In the genomic region with DNA sequence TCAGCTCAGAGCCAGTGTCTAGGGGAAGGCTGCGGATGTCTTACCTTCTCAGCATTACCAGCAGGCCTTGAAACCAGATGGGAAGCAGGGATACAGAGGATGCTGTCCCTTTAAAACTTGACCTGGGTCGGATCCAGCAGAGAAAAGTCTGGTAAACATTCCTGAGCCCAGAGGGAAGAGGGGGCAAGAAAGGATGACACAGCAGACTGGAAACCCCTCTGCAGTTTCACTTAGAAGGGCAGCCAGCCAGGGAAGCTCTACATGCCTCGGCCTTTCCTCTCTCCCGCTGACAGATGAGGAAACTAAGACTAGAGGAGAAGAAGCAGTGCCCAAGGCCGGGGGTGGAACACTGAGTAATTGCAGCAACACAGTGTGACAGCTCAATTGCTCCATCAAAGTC, we compare ENCODE assay signal across 10 mouse cellular contexts. TPM values are rescaled to one million over a fixed set of nuclear protein-coding genes. Genes with fewer than 3 reads are reported as not detected.
DNase-seq lines count a peak whose midpoint lies in the region; ATAC-seq and TF ChIP-seq lines count a peak whose summit lies in the region.
"Had no signal": no experiment of that assay in that cellular context is flagged by ENCODE, and none has a peak within 500 bp of the region (broad histone marks: within the 10 kb centered on the region; RNA-seq: fewer than 3 reads in every experiment).

No protein-coding gene starts in this region.

- H3K9me3 ChIP-seq in liver, embryonic 11.5 days (ENCODE audit: control insufficient read depth, low read length), result no peaks in the 10 kb centered on the region

- no peaks in the 10 kb centered on the region for H3K27me3 ChIP-seq in liver, adult 2 months (ENCODE audit: control insufficient read depth, insufficient read depth, low read length)
- no peaks in the 10 kb centered on the region; the same call in 1 of the 2 replicates for H3K27me3 ChIP-seq in liver, embryonic 11.5 days (replicated peaks; ENCODE audit: control insufficient read depth, insufficient read depth, low read length)

- peaks cover 20% of the 10 kb centered on the region for H3K4me1 ChIP-seq in liver, adult 2 months (ENCODE audit: control insufficient read depth, insufficient read depth, low read length)
- peaks cover 14% of the 10 kb centered on the region for H3K4me1 ChIP-seq in liver, embryonic 11.5 days (replicated peaks; ENCODE audit: control insufficient read depth, insufficient read depth, low read length)
- H3K4me1 ChIP-seq in bone marrow macrophage, adult 2 months (ENCODE audit: control insufficient read depth, insufficient read depth, low read length), result peaks cover 44% of the 10 kb centered on the region

- WGBS in liver, adult 2 months, result 21% methylated on average over 5 of the region's 5 CpGs
- 60% methylated on average over 5 of the region's 5 CpGs for WGBS in liver, embryonic 11.5 days

- H3K36me3 ChIP-seq in liver, adult 2 months (ENCODE audit: control insufficient read depth, insufficient read depth, low read length), result no peaks in the 10 kb centered on the region
- no peaks in the 10 kb centered on the region for H3K36me3 ChIP-seq in liver, embryonic 11.5 days (ENCODE audit: control insufficient read depth, insufficient read depth, low read length)

- no peaks in the 10 kb centered on the region; the same call in 1 of the 2 replicates for H3K79me2 ChIP-seq in liver, adult 2 months (ENCODE audit: control insufficient read depth, insufficient read depth, low read length)

- DNase-seq in heart, adult 11 months, result peak; percentile 94
- no peak for DNase-seq in heart, adult 8-10 months (ENCODE audit: low spot score)
- DNase-seq in liver, adult 2 months (ENCODE audit: extremely low read depth, low read depth, low spot score), result peak; percentile 41
- DNase-seq in liver, embryonic 11.5 days (ENCODE audit: low spot score), result no peak
- DNase-seq in kidney, postnatal 10 days, result peak; percentile 48
- DNase-seq in layer of hippocampus, adult 2 months (ENCODE audit: low spot score in 2 of 2), result no peak
- DNase-seq: liver had no signal

- no peak for ATAC-seq in liver, embryonic 11.5 days (replicated peaks; ENCODE audit: low FRiP score)
- ATAC-seq in CD4-positive, CD25-positive, alpha-beta regulatory T cell, adult 4 months, result no peak

- no peak overlapping the region for H3K27ac ChIP-seq in liver, adult 2 months (replicated peaks; ENCODE audit: insufficient read depth, low read depth, low read length)
- no peak overlapping the region for H3K27ac ChIP-seq in liver, embryonic 11.5 days (ENCODE audit: low read depth, low read length)
- peak overlapping the region; percentile 30 for H3K27ac ChIP-seq in bone marrow macrophage, adult 2 months (ENCODE audit: insufficient read depth, low read depth, low read length)
- H3K27ac ChIP-seq in layer of hippocampus, adult 2 months, result no peak overlapping the region

- no peak for TF ChIP-seq POLR2A in liver, adult 2 months (IDR thresholded peaks at IDR 0.05; ENCODE audit: extremely low read depth, insufficient read depth, low read length)
- TF ChIP-seq POLR2A in bone marrow macrophage, adult 2 months (IDR thresholded peaks at IDR 0.05; ENCODE audit: borderline replicate concordance, low read depth, low read length), result no peak

- H3K9ac ChIP-seq in liver, adult 2 months (ENCODE audit: low read depth, low read length), result no peak overlapping the region; the same call in 1 of the 2 replicates
- H3K9ac ChIP-seq in liver, embryonic 11.5 days (ENCODE audit: low read depth, low read length), result no peak overlapping the region

- H3K4me3 ChIP-seq in liver, adult 2 months (ENCODE audit: insufficient read depth, low read depth, low read length), result no peak overlapping the region
- no peak overlapping the region for H3K4me3 ChIP-seq in liver, embryonic 11.5 days (ENCODE audit: low read depth, low read length)
- no peak overlapping the region for H3K4me3 ChIP-seq in bone marrow macrophage, adult 2 months (ENCODE audit: insufficient read depth, low read length)
- H3K4me3 ChIP-seq in layer of hippocampus, adult 2 months, result no peak overlapping the region

- no peak overlapping the region for H3K4me2 ChIP-seq in liver, embryonic 11.5 days

- TF ChIP-seq CTCF in liver, adult 2 months (IDR thresholded peaks at IDR 0.05; ENCODE audit: low read depth, low read length), result no peak
- TF ChIP-seq CTCF in bone marrow macrophage, adult 2 months (IDR thresholded peaks at IDR 0.05; ENCODE audit: low read depth, low read length), result no peak
- no peak for TF ChIP-seq CTCF in layer of hippocampus, adult 2 months (conservative IDR thresholded peaks at IDR 0.05)

RNA-seq across cellular contexts. Expression of a gene that starts 3.6 kb away (rescaled TPM):
- 100 to 1,000 TPM; 111 to 152 (median 131) TPM for total RNA-seq in heart, adult 8-10 months (2022)
- 178 TPM in 2 replicates for total RNA-seq in liver, adult 2 months (2014; rRNA removed)
- 1,040 and 1,373 TPM in 2 replicates for polyA plus RNA-seq in liver, adult 2 months (2012; rRNA removed)
- 54.2 and 59.8 TPM in 2 replicates for polyA plus RNA-seq in liver, embryonic 11.5 days (2014; fragmentation: Nextera tagmentation; extraction: Ambion mirVana)
- polyA plus RNA-seq in bone marrow macrophage, adult 2 months (2012; ENCODE audit: insufficient read depth, insufficient read length, missing spikeins), result 497 and 521 TPM in 2 replicates
- polyA plus RNA-seq in CD4-positive, CD25-positive, alpha-beta regulatory T cell, adult 4 months (2017; shearing (Covaris generic)), result 10 to 100 TPM; 24.5 to 27.4 TPM
- total RNA-seq in layer of hippocampus, adult 2 months (2021), result 10 to 100 TPM; 17.9 to 20.3 TPM

RNA-seq across cellular contexts. Expression of a gene that starts 32.2 kb away (rescaled TPM):
- 100 to 1,000 TPM; 132 to 152 (median 141) TPM for total RNA-seq in heart, adult 8-10 months (2022)
- total RNA-seq in liver, adult 2 months (2014; rRNA removed), result 11.2 and 15.3 TPM in 2 replicates
- 35.4 and 38.0 TPM in 2 replicates for polyA plus RNA-seq in liver, adult 2 months (2012; rRNA removed)
- polyA plus RNA-seq in liver, embryonic 11.5 days (2014; fragmentation: Nextera tagmentation; extraction: Ambion mirVana), result 23.1 and 26.2 TPM in 2 replicates
- 261 and 268 TPM in 2 replicates for polyA plus RNA-seq in bone marrow macrophage, adult 2 months (2012; ENCODE audit: insufficient read depth, insufficient read length, missing spikeins)
- polyA plus RNA-seq in CD4-positive, CD25-positive, alpha-beta regulatory T cell, adult 4 months (2017; shearing (Covaris generic)), result 10 to 100 TPM; 49.7 to 55.4 TPM
- total RNA-seq in layer of hippocampus, adult 2 months (2021), result 10 to 100 TPM; 14.8 to 15.3 TPM

RNA-seq across cellular contexts. Expression of a gene that starts 35.8 kb away (rescaled TPM):
- total RNA-seq in heart, adult 8-10 months (2022), result 10 to 100 TPM; 60.5 to 89.6 (median 75.4) TPM
- 0.07 and 0.09 TPM in 2 replicates for total RNA-seq in liver, adult 2 months (2014; rRNA removed)
- polyA plus RNA-seq in liver, adult 2 months (2012; rRNA removed), result 0.15 and 0.16 TPM in 2 replicates
- polyA plus RNA-seq in liver, embryonic 11.5 days (2014; fragmentation: Nextera tagmentation; extraction: Ambion mirVana), result 0.34 and 0.45 TPM in 2 replicates
- polyA plus RNA-seq in bone marrow macrophage, adult 2 months (2012; ENCODE audit: insufficient read depth, insufficient read length, missing spikeins), result not detected in 2 replicates
- polyA plus RNA-seq in CD4-positive, CD25-positive, alpha-beta regulatory T cell, adult 4 months (2017; shearing (Covaris generic)), result not detected
- total RNA-seq in layer of hippocampus, adult 2 months (2021), result 100 to 1,000 TPM in 1 of 2 experiments, 10 to 100 TPM in 1; 99.2 to 101 TPM
- total RNA-seq: granulocyte monocyte progenitor cell, adult 5-6 weeks had no signal

Comparison
In these comparisons a context has a peak if more than half of its experiments do, and no peak if none do; other contexts are left out.
1. DNase-seq: peak in heart, adult 11 months (single experiment), liver, adult 2 months (single experiment) and kidney, postnatal 10 days (single experiment); none in heart, adult 8-10 months (single experiment), liver, embryonic 11.5 days (single experiment) and layer of hippocampus, adult 2 months (0 of 2).